Mouse (Mus musculus) G1E (cell line): ENCODE results near the gene Art3.

Experiments used
- CTCF ChIP-seq: IDR thresholded peaks from 2 replicates; pipeline ENCODE4 v1.5.1; 2012; ENCODE audit warnings: low read depth, low read length, inconsistent platforms, mixed read lengths
- GATA1 ChIP-seq: IDR thresholded peaks from 2 replicates; pipeline ENCODE4 v1.6.1; 2012; ENCODE audit warnings: borderline replicate concordance, low read length, inconsistent platforms, mixed read lengths
- GATA2 ChIP-seq: IDR thresholded peaks from 2 replicates; pipeline ENCODE4 v1.6.1; 2012; ENCODE audit warnings: low read depth, low read length, inconsistent platforms, borderline replicate concordance
- POLR2AphosphoS5 ChIP-seq: IDR thresholded peaks from 2 replicates; pipeline ENCODE4 v1.6.1; 2012; ENCODE audit warnings: low read depth, low read length, inconsistent platforms; ENCODE audit not compliant: insufficient replicate concordance
- TAL1 ChIP-seq: conservative IDR thresholded peaks from 2 replicates; pipeline ENCODE4 v1.6.1; 2012; ENCODE audit warnings: low read depth, low read length, inconsistent platforms, mixed read lengths

DNA sequence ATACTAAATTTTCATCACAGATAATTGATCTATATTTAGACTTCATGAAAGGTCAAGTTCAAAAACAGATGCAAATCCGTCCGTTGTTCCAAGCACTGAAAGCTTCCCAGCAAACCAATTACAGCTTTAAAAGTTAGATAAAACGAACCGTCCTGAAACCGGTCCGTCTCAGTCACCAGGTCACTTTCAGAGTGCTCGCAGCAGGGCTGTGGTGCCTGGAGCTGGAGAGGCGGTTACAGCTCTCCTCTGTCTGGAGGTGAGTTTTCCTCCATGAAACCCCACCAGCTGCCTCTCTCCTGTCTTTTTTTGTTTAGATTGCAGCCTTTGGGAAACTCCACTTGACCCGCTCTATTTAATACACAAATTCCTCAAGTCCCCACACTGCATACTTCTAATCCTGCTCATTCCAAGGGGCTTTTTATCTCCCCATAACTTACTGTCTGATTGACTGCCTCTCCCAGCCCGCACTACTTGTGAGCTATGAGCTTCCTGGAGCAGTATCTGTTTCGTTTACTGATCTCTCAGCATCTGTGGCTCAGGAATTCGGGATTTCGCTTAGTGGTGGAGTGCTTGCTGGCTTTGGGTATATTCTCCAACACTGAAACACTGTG is 45.3 kb downstream of the Art3 start:
- TF ChIP-seq CTCF (no peak), TAL1 (no peak), GATA1 (no peak), GATA2 (no peak), POLR2AphosphoS5 (no peak)
